Mouse (Mus musculus) intestine, postnatal 0 days (tissue): ENCODE measurements around the gene 9330182O14Rik. TPM values are rescaled to one million over a fixed set of nuclear protein-coding genes. Genes with fewer than 3 reads are reported as not detected.

Experiments
- ATAC-seq: fragments of 200-750 bp; cut with Nextera tagmentation; 2 replicates; pipeline ENCODE4 v1.8.0; 2017; ENCODE audit warnings: mild to moderate bottlenecking, moderate TSS enrichment, moderate library complexity
- H3K27ac ChIP-seq: fragments of 300-500 bp; sonication (generic); 2 replicates; pipeline ENCODE4 v1.5.1; 2014; ENCODE audit warnings: mild to moderate bottlenecking, low read depth, low read length, moderate library complexity
- H3K27me3 ChIP-seq: fragments of 300-500 bp; sonication (generic); replicated peaks from 2 replicates; pipeline ENCODE4 v1.6.1; 2014; ENCODE audit warnings: low read length, mixed read lengths; ENCODE audit not compliant: control insufficient read depth, insufficient read depth
- H3K36me3 ChIP-seq: fragments of 300-500 bp; sonication (generic); 2 replicates; pipeline ENCODE4 v1.6.1; 2014; ENCODE audit warnings: mild to moderate bottlenecking, moderate library complexity; ENCODE audit not compliant: control insufficient read depth, insufficient read depth
- H3K4me1 ChIP-seq: fragments of 300-500 bp; sonication (generic); replicated peaks from 2 replicates; pipeline ENCODE4 v1.6.1; 2014; ENCODE audit warnings: antibody characterized with exemption, low read length, mixed read lengths; ENCODE audit not compliant: control insufficient read depth, insufficient read depth
- H3K4me2 ChIP-seq: fragments of 300-500 bp; sonication (generic); replicated peaks from 2 replicates; pipeline ENCODE4 v1.6.1; 2014; ENCODE audit warnings: low read depth, mild to moderate bottlenecking, moderate library complexity
- H3K4me3 ChIP-seq: fragments of 300-500 bp; sonication (generic); 2 replicates; pipeline ENCODE4 v1.5.1; 2014; ENCODE audit warnings: low read depth, low read length
- H3K9ac ChIP-seq: fragments of 300-500 bp; sonication (generic); 2 replicates; pipeline ENCODE4 v1.6.1; 2014; ENCODE audit warnings: mild to moderate bottlenecking, low read depth, low read length
- H3K9me3 ChIP-seq: fragments of 300-500 bp; sonication (generic); 2 replicates; pipeline ENCODE4 v1.6.1; 2016; ENCODE audit warnings: mixed run types; ENCODE audit not compliant: control insufficient read depth
- CTCF ChIP-seq: sonication (generic); IDR thresholded peaks from 2 replicates; pipeline ENCODE4 v1.5.1; 2016; ENCODE audit warnings: low read depth, mild to moderate bottlenecking, control low read depth, antibody characterized with exemption, moderate library complexity
- WGBS: fragments of 180-500 bp; shearing (Covaris S2); extraction: QIAGEN DNeasy Blood & Tissue Kit; methylation state at CpG from one replicate; pipeline ENCODE4 v1.1.7; 2014; 5-methylcytosine and 5-hydroxymethylcytosine counted together
- microRNA-seq: library from miRNA; unstranded; fragments of <30 nt; microRNA quantifications from one replicate; pipeline ENCODE4, GENCODE M21; 2016
- polyA plus RNA-seq: library from polyadenylated mRNA; unstranded; fragments of >200 nt; fragmentation: Nextera tagmentation; extraction: Ambion mirVana; gene quantifications from 2 replicates; pipeline ENCODE4 v1.2.1, GENCODE M21; 2015

9330182O14Rik gene
- polyA plus RNA-seq, 1 experiment from 2014 or later, result not detected

DNA sequence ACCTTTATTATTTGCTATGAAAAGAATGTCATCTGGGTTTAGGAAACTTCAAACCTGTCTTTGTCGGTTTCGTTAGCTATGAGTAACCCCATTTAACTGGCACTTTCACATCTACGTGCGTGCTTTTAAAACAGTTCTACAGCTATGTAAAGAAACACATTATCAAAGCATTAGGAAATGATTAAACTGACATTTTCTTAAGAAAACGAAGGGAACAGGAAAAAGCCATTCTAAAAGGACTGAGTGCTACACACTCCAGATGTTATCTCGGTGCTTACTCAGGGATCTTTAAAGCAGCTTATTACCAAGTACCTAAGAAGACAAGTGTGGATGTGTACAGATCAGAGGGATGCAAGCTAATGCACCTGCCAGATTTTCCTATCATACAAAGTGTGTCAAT lies 52.9 kb downstream of the 9330182O14Rik start:
- 40% methylated on average over 6 of the region's 6 CpGs for WGBS
- ATAC-seq, result no peak
- no peaks in the 10 kb centered on the region for H3K4me1 ChIP-seq

More for the DNA sequence above, 52.9 kb downstream of the 9330182O14Rik start:
- no peak overlapping the region for H3K27ac ChIP-seq
- H3K36me3 ChIP-seq, result no peaks in the 10 kb centered on the region
- no peak overlapping the region for H3K4me3 ChIP-seq
- no peak overlapping the region for H3K9ac ChIP-seq
- no peak for TF ChIP-seq CTCF
- no peak overlapping the region for H3K4me2 ChIP-seq
- no peaks in the 10 kb centered on the region for H3K27me3 ChIP-seq
- H3K9me3 ChIP-seq, result no peaks in the 10 kb centered on the region

Small RNAs within 50 kb of the gene (microRNA-seq; reads per million reads assigned to microRNA genes)
- gene Gm25958, result not detected
